Mouse (Mus musculus) c-Kit-positive CD71-positive TER-119-positive erythroid progenitor cells, embryonic 14.5 days (primary cell): ENCODE data around the gene 2310061I04Rik.

Source experiments
- DNase-seq: peaks from one replicate; pipeline ENCODE4 v3.0.0-alpha.2; 2013; ENCODE audit warnings: low spot score

Gene 2310061I04Rik

GRCm38 (mm10) chr17:35869346-35870067 is 27.7 kb downstream of the 2310061I04Rik start:
- DNase-seq, result no peak

- DNase-seq, result no peak
Measured at GRCm38 (mm10) chr17:35868961-35869345, 28.3 kb downstream of the 2310061I04Rik start.

- DNase-seq, result no peak
Measured at GRCm38 (mm10) chr17:35868165-35868820, 28.9 kb downstream of the 2310061I04Rik start.

GRCm38 (mm10) chr17:35866911-35867890 is 30.0 kb downstream of the 2310061I04Rik start:
- no peak for DNase-seq

GRCm38 (mm10) chr17:35866281-35866831 is 30.9 kb downstream of the 2310061I04Rik start:
- DNase-seq, result no peak

GRCm38 (mm10) chr17:35865481-35866280 is 31.6 kb downstream of the 2310061I04Rik start, which contains the start of gene Ppp1r18:
Gene Ppp1r18 (plus strand): TSS chr17:35865593.
- DNase-seq, result no peak

GRCm38 (mm10) chr17:35864832-35865353 is 32.3 kb downstream of the 2310061I04Rik start:
- DNase-seq, result no peak

GRCm38 (mm10) chr17:35861198-35861857 is 35.9 kb downstream of the 2310061I04Rik start, which contains the start of gene Nrm:
Gene Nrm (plus strand): TSS chr17:35861318.
- DNase-seq, result peak; percentile 84

- no peak for DNase-seq
Measured at GRCm38 (mm10) chr17:35860831-35861197, 36.4 kb downstream of the 2310061I04Rik start.

- DNase-seq, result no peak
Measured at GRCm38 (mm10) chr17:35859835-35860234, 37.4 kb downstream of the 2310061I04Rik start.

GRCm38 (mm10) chr17:35859371-35859770 is 37.9 kb downstream of the 2310061I04Rik start:
- no peak for DNase-seq

GRCm38 (mm10) chr17:35850974-35851373 is 46.3 kb downstream of the 2310061I04Rik start:
- peak; percentile 50 for DNase-seq

GRCm38 (mm10) chr17:35848112-35848511 is 49.1 kb downstream of the 2310061I04Rik start:
- no peak for DNase-seq

- DNase-seq, result no peak
Measured at GRCm38 (mm10) chr17:35843514-35843913, 53.7 kb downstream of the 2310061I04Rik start.
